Mouse (Mus musculus) lung, embryonic 16.5 days (tissue): ENCODE results near the gene Ncaph. TPM values are rescaled to one million over a fixed set of nuclear protein-coding genes. Genes with fewer than 3 reads are reported as not detected.
"Not testable (repeated sequence)": the region's sequence is repeated elsewhere in the genome, so short reads cannot be mapped to it uniquely, and the experiment has no call there.

Source experiments
- ATAC-seq: fragments of 200-750 bp; cut with Nextera tagmentation; 2 replicates; pipeline ENCODE4 v1.8.0; 2017; ENCODE audit warnings: low read depth, mild to moderate bottlenecking, moderate library complexity
- H3K27ac ChIP-seq: fragments of 300-500 bp; sonication (generic); 2 replicates; pipeline ENCODE4 v1.5.1; 2014; ENCODE audit warnings: mild to moderate bottlenecking, control low read depth, low read length
- H3K27me3 ChIP-seq: fragments of 300-500 bp; sonication (generic); 2 replicates; pipeline ENCODE4 v1.6.1; 2014; ENCODE audit warnings: low read depth, low read length, mixed read lengths; ENCODE audit not compliant: control insufficient read depth, insufficient read depth
- H3K36me3 ChIP-seq: fragments of 300-500 bp; sonication (generic); 2 replicates; pipeline ENCODE4 v1.6.1; 2014; ENCODE audit warnings: low read length; ENCODE audit not compliant: control insufficient read depth, insufficient read depth
- H3K4me1 ChIP-seq: fragments of 300-500 bp; sonication (generic); replicated peaks from 2 replicates; pipeline ENCODE4 v1.6.1; 2014; ENCODE audit warnings: low read length, mixed read lengths; ENCODE audit not compliant: control insufficient read depth, insufficient read depth
- H3K4me2 ChIP-seq: fragments of 300-500 bp; sonication (generic); 2 replicates; pipeline ENCODE4 v1.6.1; 2014; ENCODE audit warnings: low read depth, low read length, control low read depth
- H3K4me3 ChIP-seq: fragments of 300-500 bp; sonication (generic); 2 replicates; pipeline ENCODE4 v1.5.1; 2014; ENCODE audit warnings: mild to moderate bottlenecking, low read length, control low read depth
- H3K9ac ChIP-seq: fragments of 300-500 bp; sonication (generic); 2 replicates; pipeline ENCODE4 v1.6.1; 2014; ENCODE audit warnings: low read length, control low read depth
- H3K9me3 ChIP-seq: fragments of 300-500 bp; sonication (generic); 2 replicates; pipeline ENCODE4 v1.6.1; 2016; ENCODE audit warnings: low read length; ENCODE audit not compliant: control insufficient read depth
- WGBS: fragments of 180-500 bp; shearing (Covaris S2); extraction: QIAGEN DNeasy Blood & Tissue Kit; methylation state at CpG from one replicate; pipeline ENCODE4 v1.1.7; 2014; 5-methylcytosine and 5-hydroxymethylcytosine counted together
- polyA plus RNA-seq: library from polyadenylated mRNA; unstranded; fragments of >200 nt; fragmentation: Nextera tagmentation; extraction: Ambion mirVana; gene quantifications from 2 replicates; pipeline ENCODE4 v1.2.1, GENCODE M21; 2015

The Ncaph gene
- polyA plus RNA-seq, 1 experiment from 2014 or later = 108 TPM

DNA sequence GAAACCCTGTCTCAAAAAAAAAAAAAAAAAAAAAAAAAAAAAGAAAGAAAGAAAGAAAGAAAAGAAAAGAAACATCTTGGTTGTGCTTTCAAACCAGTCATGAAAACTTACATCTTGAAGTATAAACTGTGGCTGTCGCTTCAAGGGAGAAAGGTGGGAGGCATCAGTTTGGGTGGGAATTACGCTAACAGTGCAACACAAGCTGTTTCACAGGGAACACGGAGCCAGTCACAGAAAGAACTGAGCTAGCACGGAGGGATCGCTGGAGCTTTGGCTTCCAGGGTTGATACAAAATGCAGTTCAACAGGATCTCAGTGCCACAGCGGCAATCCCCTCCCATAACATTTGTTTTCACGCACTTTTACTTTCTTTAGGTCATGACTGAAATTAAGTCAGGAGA lies 6.3 kb upstream of the Ncaph start:
- Histone ChIP-seq H3K27me3 (no peaks in the 10 kb centered on the region), H3K4me3 (no peak overlapping the region), H3K36me3 (peaks cover 13% of the 10 kb centered on the region), H3K9ac (no peak overlapping the region), H3K9me3 (peaks cover 3% of the 10 kb centered on the region; the same call in 1 of the 2 replicates), H3K4me1 (peaks cover 28% of the 10 kb centered on the region), H3K27ac (no peak overlapping the region), H3K4me2 (no peak overlapping the region)
- ATAC-seq = no peak
- WGBS = 94% methylated on average over 7 of the region's 7 CpGs

DNA sequence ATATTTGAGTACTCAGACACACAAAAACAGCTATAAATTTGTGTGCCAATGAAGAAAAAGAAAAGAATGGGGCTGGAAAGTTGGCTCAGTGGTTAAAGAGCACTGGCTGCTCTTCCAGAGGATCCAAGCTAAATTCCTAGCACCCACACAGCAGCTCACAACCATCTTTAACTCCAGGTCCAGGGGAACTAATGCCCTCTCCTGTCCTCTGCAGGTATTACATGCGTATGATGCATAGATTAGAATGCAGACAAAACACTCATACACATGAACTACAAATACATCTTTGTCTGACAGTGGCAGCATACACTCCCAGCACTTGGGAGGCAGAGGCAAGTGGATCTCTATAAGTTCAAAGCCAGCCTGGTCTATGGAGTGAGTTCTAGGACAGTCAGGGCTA lies 5.9 kb upstream of the Ncaph start:
- Histone ChIP-seq H3K4me1 (peaks cover 30% of the 10 kb centered on the region), H3K4me3 (no peak overlapping the region), H3K27ac (no peak overlapping the region), H3K4me2 (no peak overlapping the region), H3K27me3 (no peaks in the 10 kb centered on the region), H3K36me3 (peaks cover 13% of the 10 kb centered on the region), H3K9me3 (peaks cover 3% of the 10 kb centered on the region; the same call in 1 of the 2 replicates), H3K9ac (no peak overlapping the region)
- no peak for ATAC-seq
- 97% methylated on average over 1 of the region's 1 CpGs for WGBS

DNA sequence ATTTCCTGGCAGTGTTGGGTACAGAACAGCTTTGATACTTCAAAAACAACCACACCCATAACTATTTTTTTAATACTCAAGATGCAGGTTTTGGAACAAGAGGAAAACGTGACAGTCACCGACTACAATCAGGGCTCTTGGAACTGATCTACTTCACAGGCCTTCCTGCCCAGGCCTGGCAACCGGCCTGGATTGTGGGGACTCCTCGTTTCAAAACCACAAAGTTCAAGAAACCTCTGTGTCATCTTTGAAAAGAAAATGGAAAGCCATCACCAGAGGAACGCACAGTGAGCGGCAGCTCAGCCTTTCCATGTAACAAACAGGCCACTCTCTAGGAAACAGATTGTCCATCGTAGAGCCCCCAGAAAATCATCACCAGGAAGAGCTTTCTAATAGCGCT lies 5.3 kb upstream of the Ncaph start:
- H3K4me1 ChIP-seq = peaks cover 33% of the 10 kb centered on the region
- H3K27ac ChIP-seq = no peak overlapping the region
- peaks cover 3% of the 10 kb centered on the region; the same call in 1 of the 2 replicates for H3K9me3 ChIP-seq
- peaks cover 13% of the 10 kb centered on the region for H3K36me3 ChIP-seq
- H3K4me3 ChIP-seq = no peak overlapping the region
- WGBS = 78% methylated on average over 8 of the region's 8 CpGs
- H3K9ac ChIP-seq = no peak overlapping the region
- H3K4me2 ChIP-seq = no peak overlapping the region
- no peaks in the 10 kb centered on the region for H3K27me3 ChIP-seq
- ATAC-seq = no peak

DNA sequence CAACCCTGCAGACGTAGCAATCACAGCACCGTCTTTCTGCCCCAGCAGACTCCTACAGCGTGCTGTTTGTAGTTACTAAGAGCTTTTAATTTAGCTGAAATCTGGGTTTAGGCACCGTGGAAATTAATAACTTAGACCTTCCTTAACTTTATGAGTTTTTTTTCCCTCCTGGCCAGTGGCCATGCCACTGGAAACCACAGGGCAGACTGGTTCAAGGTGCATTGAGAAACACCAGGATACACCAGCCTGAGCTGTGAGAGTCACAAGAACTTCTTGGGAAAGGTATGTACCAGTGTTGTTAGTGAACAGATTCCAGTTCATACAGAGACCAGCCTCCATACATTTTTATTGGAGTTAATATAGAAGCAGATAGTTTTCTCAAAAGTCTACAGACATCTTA lies 4.7 kb upstream of the Ncaph start:
- Histone ChIP-seq H3K4me2 (no peak overlapping the region), H3K27me3 (no peaks in the 10 kb centered on the region), H3K36me3 (peaks cover 13% of the 10 kb centered on the region), H3K4me1 (peaks cover 30% of the 10 kb centered on the region), H3K27ac (peak overlapping the region; percentile 66), H3K9ac (no peak overlapping the region), H3K9me3 (peaks cover 3% of the 10 kb centered on the region; the same call in 1 of the 2 replicates), H3K4me3 (no peak overlapping the region)
- 82% methylated on average over 4 of the region's 4 CpGs for WGBS
- ATAC-seq = no peak

DNA sequence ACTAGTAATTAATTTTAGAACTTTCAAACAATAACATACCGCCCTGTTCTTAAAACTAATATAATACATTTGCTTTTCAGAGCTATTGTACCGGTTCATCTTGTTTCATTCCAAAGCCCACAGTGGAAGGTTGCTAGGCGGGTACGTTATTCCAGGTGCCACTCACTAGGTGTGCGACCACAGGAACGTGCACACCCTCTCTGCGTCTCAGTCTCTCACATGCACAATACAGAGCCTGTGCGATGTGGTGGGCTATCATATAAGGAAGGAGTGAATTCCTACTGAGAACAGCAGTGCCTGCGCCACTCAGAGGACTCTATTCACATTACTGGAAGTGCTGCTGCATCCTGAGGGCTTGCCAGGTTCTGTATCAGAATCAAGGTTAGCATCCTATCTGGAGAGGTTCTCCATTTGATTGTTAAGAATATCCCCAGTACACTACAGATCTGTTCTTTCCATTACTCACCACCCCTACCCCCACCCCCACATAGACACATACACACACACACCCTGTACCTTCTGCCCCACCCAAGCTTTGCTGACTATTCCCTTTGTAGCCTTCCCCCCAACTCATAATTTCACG lies 4.2 kb upstream of the Ncaph start:
- Histone ChIP-seq H3K4me2 (no peak overlapping the region), H3K27ac (peak overlapping the region; percentile 66), H3K4me3 (no peak overlapping the region), H3K27me3 (no peaks in the 10 kb centered on the region), H3K9me3 (peaks cover 3% of the 10 kb centered on the region; the same call in 1 of the 2 replicates), H3K9ac (no peak overlapping the region; the same call in 1 of the 2 replicates), H3K4me1 (peaks cover 30% of the 10 kb centered on the region), H3K36me3 (peaks cover 13% of the 10 kb centered on the region)
- no peak for ATAC-seq
- WGBS = 45% methylated on average over 10 of the region's 10 CpGs

DNA sequence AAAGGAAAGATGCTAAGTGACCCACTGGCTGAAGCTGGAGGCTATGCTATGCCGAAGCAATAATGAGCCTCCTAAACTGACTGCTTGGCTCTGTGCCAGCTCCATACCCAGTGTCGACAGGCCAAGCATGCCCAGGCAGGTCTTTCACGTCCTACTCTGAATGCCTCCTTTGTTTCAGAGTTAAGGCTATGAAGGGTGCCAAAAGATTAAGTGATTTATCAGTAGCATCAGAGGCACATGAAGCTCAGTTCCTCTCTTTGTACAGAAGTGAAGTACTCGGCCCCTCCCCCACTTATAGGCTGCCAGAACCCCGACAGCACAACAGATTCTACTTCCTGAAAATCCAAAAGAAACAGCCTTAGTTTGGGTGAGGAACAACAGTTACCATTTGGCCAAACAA lies 3.2 kb upstream of the Ncaph start:
- H3K4me3 ChIP-seq = no peak overlapping the region
- no peak overlapping the region for H3K4me2 ChIP-seq
- peaks cover 13% of the 10 kb centered on the region for H3K36me3 ChIP-seq
- H3K27ac ChIP-seq = peak overlapping the region; percentile 84
- H3K27me3 ChIP-seq = no peaks in the 10 kb centered on the region
- peak; percentile 51 for ATAC-seq
- H3K4me1 ChIP-seq = peaks cover 31% of the 10 kb centered on the region
- H3K9me3 ChIP-seq = peaks cover 3% of the 10 kb centered on the region; the same call in 1 of the 2 replicates
- under 1% methylated on average over 5 of the region's 5 CpGs for WGBS
- H3K9ac ChIP-seq = no peak overlapping the region

DNA sequence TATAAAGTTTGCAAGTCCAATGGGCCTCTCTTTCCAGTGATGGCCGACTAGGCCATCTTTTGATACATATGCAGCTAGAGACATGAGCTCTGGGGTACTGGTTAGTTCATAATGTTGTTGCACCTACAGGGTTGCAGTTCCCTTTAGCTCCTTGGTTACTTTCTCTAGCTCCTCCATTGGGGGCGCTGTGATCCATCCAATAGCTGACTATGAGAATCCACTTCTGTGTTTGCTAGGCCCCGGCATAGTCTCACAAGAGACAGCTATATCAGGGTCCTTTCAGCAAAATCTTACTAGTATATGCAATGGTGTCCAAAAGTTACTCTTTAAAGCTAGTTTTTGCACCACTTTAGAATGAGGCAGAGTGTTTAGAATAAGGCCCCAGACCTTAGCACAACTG lies 1.5 kb upstream of the Ncaph start:
- H3K9ac ChIP-seq, H3K4me2 ChIP-seq, H3K4me3 ChIP-seq, H3K27ac ChIP-seq, H3K27me3 ChIP-seq, H3K36me3 ChIP-seq, ATAC-seq, H3K9me3 ChIP-seq: not testable (repeated sequence)
- 34% methylated on average over 2 of the region's 3 CpGs for WGBS
- H3K4me1 ChIP-seq = peaks cover 41% of the 10 kb centered on the region

DNA sequence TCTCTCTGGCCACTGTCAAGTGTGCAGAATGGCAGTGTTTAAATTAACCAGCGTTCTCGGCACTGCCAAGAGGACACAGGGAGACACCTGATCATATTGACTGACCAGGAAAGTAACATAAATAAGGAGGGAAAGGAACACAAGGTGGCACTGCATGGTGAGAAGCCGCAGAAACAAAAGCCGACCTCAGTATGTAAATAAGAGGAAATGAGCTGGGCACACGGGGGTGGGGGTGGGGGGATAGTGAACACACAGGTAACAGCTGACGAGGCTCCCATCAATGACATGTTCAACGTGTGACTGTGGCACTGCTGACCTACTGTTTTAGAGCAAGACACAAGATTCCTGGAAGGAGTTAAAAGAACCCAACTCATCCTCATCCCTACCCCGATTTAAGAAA lies 2.4 kb downstream of the Ncaph start:
- Histone ChIP-seq H3K27me3 (no peaks in the 10 kb centered on the region), H3K9me3 (no peaks in the 10 kb centered on the region), H3K4me1 (peaks cover 26% of the 10 kb centered on the region), H3K36me3 (peaks cover 4% of the 10 kb centered on the region), H3K9ac (no peak overlapping the region), H3K27ac (no peak overlapping the region), H3K4me2 (peak overlapping the region; percentile 84; the same call in 1 of the 2 replicates), H3K4me3 (no peak overlapping the region)
- 50% methylated on average over 8 of the region's 8 CpGs for WGBS
- ATAC-seq = no peak

DNA sequence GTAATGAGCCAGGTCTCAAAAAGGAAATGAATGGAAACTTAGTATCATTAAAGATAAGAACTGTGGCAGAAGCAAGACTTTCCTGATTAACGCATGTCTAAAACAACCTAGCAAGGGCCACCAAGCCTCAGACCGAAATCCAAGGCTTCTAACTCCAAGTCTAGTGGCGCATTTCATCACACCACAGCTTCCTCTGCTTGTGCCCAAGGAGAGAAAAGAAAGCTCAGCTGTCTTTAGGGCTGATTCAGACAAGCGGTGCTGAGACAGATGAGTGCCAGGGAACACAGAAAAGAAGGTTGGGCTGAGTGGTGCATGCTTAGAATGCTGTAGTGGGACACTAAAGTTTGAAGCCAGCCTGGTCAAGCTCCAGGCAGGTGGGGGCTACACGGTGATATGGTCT lies 4.8 kb downstream of the Ncaph start:
- no peak overlapping the region for H3K4me2 ChIP-seq
- H3K36me3 ChIP-seq = peaks cover 23% of the 10 kb centered on the region
- no peaks in the 10 kb centered on the region for H3K27me3 ChIP-seq
- 76% methylated on average over 5 of the region's 5 CpGs for WGBS
- ATAC-seq = no peak
- no peaks in the 10 kb centered on the region for H3K9me3 ChIP-seq
- no peak overlapping the region for H3K9ac ChIP-seq
- H3K4me1 ChIP-seq = peaks cover 21% of the 10 kb centered on the region
- H3K27ac ChIP-seq = no peak overlapping the region
- no peak overlapping the region for H3K4me3 ChIP-seq
